Mouse (Mus musculus) neural tube, embryonic 12.5 days (tissue): Measurements from ENCODE around the gene Plce1. TPM values are rescaled to one million over a fixed set of nuclear protein-coding genes. Genes with fewer than 3 reads are reported as not detected.
"Not testable (repeated sequence)": the region's sequence is repeated elsewhere in the genome, so short reads cannot be mapped to it uniquely, and the experiment has no call there.

Experiments used
- ATAC-seq: fragments of 200-750 bp; cut with Nextera tagmentation; 2 replicates; pipeline ENCODE4 v1.8.0; 2017; ENCODE audit warnings: low read depth, mild to moderate bottlenecking, moderate TSS enrichment, moderate library complexity; ENCODE audit not compliant: low FRiP score
- H3K27ac ChIP-seq: fragments of 300-500 bp; sonication (generic); 2 replicates; pipeline ENCODE4 v1.5.1; 2016
- H3K27me3 ChIP-seq: fragments of 300-500 bp; sonication (generic); replicated peaks from 2 replicates; pipeline ENCODE4 v1.6.1; 2016; ENCODE audit warnings: mild to moderate bottlenecking
- H3K36me3 ChIP-seq: fragments of 300-500 bp; sonication (generic); 2 replicates; pipeline ENCODE4 v1.6.1; 2016; ENCODE audit warnings: mild to moderate bottlenecking
- H3K4me1 ChIP-seq: fragments of 300-500 bp; sonication (generic); 2 replicates; pipeline ENCODE4 v1.6.1; 2016
- H3K4me2 ChIP-seq: fragments of 300-500 bp; sonication (generic); replicated peaks from 2 replicates; pipeline ENCODE4 v1.6.1; 2016; ENCODE audit warnings: mild to moderate bottlenecking
- H3K4me3 ChIP-seq: fragments of 300-500 bp; sonication (generic); 2 replicates; pipeline ENCODE4 v1.5.1; 2016
- H3K9ac ChIP-seq: fragments of 300-500 bp; sonication (generic); 2 replicates; pipeline ENCODE4 v1.6.1; 2016; ENCODE audit warnings: mild to moderate bottlenecking
- H3K9me3 ChIP-seq: fragments of 300-500 bp; sonication (generic); 2 replicates; pipeline ENCODE4 v1.6.1; 2016; ENCODE audit warnings: mild to moderate bottlenecking
- WGBS: fragments of 180-500 bp; shearing (Covaris S2); methylation state at CpG from one replicate; pipeline ENCODE4 v1.1.7; 2016; 5-methylcytosine and 5-hydroxymethylcytosine counted together
- polyA plus RNA-seq: library from polyadenylated mRNA; unstranded; fragments of >200 nt; fragmentation: Nextera tagmentation; extraction: Ambion mirVana; gene quantifications from 2 replicates; pipeline ENCODE4 v1.2.1, GENCODE M21; 2016

The Plce1 gene
- polyA plus RNA-seq, 1 experiment from 2014 or later: 10.5 TPM

DNA sequence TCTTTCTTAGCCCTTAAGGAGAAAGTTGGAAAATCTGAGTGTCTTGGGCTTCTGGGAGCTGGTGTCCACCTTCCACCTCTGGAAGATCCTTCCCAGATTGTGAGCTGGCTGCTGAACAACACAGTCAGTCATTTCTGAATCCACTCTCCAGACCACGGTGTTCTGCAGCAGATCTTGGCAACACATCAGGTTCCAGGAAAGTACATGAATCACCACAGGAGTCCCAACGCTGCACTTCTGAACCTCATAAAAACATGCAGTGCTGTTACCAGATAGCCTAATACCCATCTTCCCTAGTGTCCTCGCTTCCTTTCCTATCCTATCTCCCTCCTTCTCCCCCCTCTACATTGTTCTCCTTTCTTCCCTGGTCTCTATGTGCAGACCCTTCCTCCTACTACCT is 74.5 kb downstream of the Plce1 start:
- Histone ChIP-seq H3K27ac (no peak overlapping the region), H3K4me2 (no peak overlapping the region), H3K4me3 (no peak overlapping the region), H3K9ac (no peak overlapping the region), H3K4me1 (no peaks in the 10 kb centered on the region), H3K9me3 (no peaks in the 10 kb centered on the region), H3K27me3 (no peaks in the 10 kb centered on the region), H3K36me3 (no peaks in the 10 kb centered on the region)
- ATAC-seq: no peak
- 73% methylated on average over 3 of the region's 3 CpGs for WGBS

DNA sequence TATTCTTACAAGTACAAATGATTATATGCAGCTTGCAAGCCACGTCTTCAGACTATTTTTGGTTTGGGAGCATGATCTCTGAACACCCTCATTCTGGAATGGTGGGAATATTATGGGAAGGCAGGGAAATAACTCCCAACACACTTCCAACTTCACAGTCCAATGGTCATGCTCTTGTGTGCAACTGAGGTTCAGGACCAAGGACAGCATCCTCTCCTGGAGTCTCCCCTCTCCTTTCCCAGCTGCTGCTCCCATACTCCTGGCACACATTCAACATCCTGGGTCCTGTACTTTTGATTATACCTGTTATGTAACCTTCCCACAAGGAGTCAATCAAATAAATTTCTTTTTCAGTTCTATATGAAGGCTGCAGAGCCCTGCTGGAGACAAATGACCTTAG is 77.9 kb downstream of the Plce1 start:
- Histone ChIP-seq H3K27ac (no peak overlapping the region), H3K9ac (no peak overlapping the region), H3K4me1 (no peaks in the 10 kb centered on the region), H3K4me2 (no peak overlapping the region), H3K9me3 (no peaks in the 10 kb centered on the region), H3K4me3 (no peak overlapping the region), H3K27me3 (no peaks in the 10 kb centered on the region), H3K36me3 (no peaks in the 10 kb centered on the region)
- ATAC-seq: no peak
- 90% methylated on average over 1 of the region's 1 CpGs for WGBS

DNA sequence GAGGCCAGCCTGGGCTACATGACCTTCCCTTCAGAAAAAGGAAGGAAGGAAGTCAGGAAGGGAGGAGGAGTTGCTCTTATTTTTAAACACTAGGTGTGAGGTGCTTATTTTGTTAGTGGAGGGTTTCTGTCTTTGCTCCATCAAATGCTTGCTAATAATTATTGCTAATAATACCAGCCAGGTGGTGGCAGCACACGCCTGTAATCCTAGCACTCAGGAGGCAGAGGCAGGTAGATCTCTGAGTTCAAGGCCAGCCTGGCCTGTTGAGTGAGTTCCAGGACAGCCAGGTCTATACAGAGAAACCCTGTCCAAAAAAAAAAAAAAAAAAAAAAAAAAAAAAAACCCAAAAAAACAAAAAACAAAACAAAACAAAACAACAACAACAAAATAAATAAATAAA is 81.0 kb downstream of the Plce1 start:
- H3K9ac ChIP-seq, H3K4me3 ChIP-seq, H3K27me3 ChIP-seq, H3K9me3 ChIP-seq, ATAC-seq, H3K4me2 ChIP-seq, H3K27ac ChIP-seq, H3K36me3 ChIP-seq: not testable (repeated sequence)
- 80% methylated on average over 1 of the region's 1 CpGs for WGBS
- H3K4me1 ChIP-seq: peaks cover 11% of the 10 kb centered on the region

DNA sequence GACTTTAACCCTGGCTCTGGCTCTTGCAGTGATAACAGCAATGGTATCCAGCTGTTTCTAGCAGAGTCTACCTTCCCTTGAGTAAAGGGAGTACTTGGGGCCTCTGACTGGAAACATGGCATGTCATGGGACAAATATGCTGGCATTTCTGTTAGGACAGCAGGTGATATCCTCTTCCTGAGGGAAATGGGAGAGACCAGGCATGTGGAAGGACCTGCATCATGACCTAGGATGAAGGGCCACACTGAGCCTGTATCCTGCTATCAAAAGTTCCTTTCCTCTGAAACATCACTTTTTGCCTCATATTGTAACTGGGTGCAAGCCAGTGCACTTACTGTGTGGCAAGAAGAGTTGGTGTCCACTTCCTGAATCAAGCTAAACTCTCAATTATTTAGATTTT is 85.2 kb downstream of the Plce1 start:
- ATAC-seq: no peak
- Histone ChIP-seq H3K4me3 (no peak overlapping the region), H3K27ac (no peak overlapping the region), H3K27me3 (no peaks in the 10 kb centered on the region), H3K9me3 (no peaks in the 10 kb centered on the region), H3K4me1 (peaks cover 13% of the 10 kb centered on the region), H3K9ac (no peak overlapping the region), H3K36me3 (no peaks in the 10 kb centered on the region), H3K4me2 (no peak overlapping the region)

DNA sequence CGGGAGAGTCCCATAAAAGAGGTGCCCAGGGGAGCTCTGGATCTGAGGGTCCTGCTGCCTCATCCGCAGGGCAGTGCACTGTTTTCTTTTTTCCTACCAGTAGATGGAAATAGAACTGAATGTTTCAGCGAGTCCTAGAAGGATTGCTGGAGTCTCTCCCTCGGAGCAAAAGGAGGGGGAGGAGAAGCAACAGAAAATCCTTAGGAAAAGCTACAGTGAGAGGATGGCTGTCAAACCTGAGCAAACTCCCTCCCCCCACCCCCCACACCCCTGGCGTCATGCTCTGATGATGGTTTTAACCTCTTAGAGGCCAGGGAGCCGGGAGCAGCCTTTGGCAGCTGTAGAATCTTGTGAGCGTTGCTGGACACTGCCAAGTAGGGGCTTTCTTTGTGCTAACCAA is 85.8 kb downstream of the Plce1 start:
- H3K27ac ChIP-seq: no peak overlapping the region
- H3K9ac ChIP-seq: no peak overlapping the region

DNA sequence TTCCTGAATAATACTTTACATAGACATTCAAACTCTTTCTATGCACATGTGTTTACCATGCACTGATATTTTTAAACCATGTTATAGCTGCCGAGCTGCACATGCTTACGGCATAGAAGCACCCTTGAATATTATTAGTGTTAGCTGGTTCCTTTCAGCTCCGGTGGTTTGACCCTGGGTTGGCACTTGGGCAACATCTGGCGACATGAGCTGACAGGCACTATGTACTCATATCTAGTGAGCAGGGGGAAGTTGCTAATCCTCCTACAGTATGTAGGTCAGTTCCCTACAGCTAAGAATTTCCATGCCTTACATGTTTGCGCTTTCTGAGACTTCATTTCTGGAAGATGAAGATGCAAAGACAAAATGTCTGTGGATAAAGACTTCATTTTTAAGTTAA is 86.4 kb downstream of the Plce1 start:
- no peak overlapping the region for H3K27ac ChIP-seq
- H3K9me3 ChIP-seq: no peaks in the 10 kb centered on the region
- H3K4me2 ChIP-seq: no peak overlapping the region
- H3K36me3 ChIP-seq: no peaks in the 10 kb centered on the region
- H3K9ac ChIP-seq: no peak overlapping the region
- H3K4me1 ChIP-seq: peaks cover 13% of the 10 kb centered on the region
- H3K27me3 ChIP-seq: no peaks in the 10 kb centered on the region
- no peak for ATAC-seq
- WGBS: 75% methylated on average over 5 of the region's 5 CpGs
- H3K4me3 ChIP-seq: no peak overlapping the region

More for the DNA sequence above, 85.8 kb downstream of the Plce1 start:
- no peak for ATAC-seq
- H3K36me3 ChIP-seq: no peaks in the 10 kb centered on the region
- peaks cover 13% of the 10 kb centered on the region for H3K4me1 ChIP-seq
- H3K27me3 ChIP-seq: no peaks in the 10 kb centered on the region
- peak overlapping the region; percentile 14; the same call in 1 of the 2 replicates for H3K4me2 ChIP-seq
- 14% methylated on average over 7 of the region's 7 CpGs for WGBS
- no peak overlapping the region for H3K4me3 ChIP-seq
- no peaks in the 10 kb centered on the region for H3K9me3 ChIP-seq

DNA sequence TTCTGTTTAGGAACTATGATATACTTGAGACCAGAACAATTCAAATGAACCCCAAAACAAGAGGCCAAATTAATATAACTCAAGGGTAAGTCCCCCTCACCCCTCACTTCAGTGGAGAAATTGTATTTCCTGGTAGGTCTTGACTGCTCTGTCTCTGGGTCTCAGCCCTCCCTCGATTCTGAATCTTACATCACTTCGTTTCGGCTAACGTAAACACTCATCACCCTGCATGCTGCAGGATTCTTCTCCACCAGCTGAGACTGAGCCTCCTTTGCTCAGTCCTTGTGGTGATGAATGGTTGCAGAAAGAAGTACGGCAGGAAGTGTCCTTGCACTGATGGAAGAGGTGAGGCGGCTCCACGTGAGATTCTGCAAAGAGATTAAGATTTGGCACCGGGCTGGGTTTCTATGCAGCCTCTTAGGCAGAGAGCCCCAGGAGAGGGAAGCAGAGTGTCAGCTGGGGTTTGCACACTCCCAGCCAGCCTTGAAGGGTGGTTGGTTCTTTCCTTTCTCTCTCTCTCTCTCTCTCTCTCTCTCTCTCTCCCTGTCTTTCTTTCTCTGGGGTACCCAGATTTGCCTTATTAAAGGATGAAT is 97.7 kb downstream of the Plce1 start:
- no peak overlapping the region for H3K4me3 ChIP-seq
- no peak for ATAC-seq
- H3K36me3 ChIP-seq: no peaks in the 10 kb centered on the region
- no peak overlapping the region for H3K4me2 ChIP-seq
- WGBS: 59% methylated on average over 8 of the region's 8 CpGs
- no peaks in the 10 kb centered on the region for H3K9me3 ChIP-seq
- no peaks in the 10 kb centered on the region for H3K27me3 ChIP-seq
- H3K9ac ChIP-seq: no peak overlapping the region
- no peaks in the 10 kb centered on the region for H3K4me1 ChIP-seq
- H3K27ac ChIP-seq: no peak overlapping the region

DNA sequence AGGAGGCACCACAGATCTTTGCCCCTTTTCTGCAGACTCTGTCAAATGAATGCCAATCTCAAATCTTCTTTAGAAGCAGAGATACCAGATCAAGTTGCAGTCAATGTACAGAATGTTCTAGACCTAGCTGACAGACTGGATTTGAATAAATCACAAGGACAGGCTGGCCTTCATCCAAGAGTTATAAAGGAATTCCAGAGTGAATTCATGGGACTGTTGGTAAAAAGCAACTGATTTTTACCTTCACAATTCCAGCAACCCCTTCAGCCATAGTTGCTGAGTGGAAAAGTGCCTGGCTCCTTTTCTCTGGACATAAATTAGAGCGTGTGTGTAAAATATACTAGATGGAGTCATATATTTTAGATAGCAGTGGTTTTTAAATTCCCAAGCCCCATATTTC is 102.0 kb downstream of the Plce1 start:
- Histone ChIP-seq H3K4me1 (peaks cover 4% of the 10 kb centered on the region; the same call in 1 of the 2 replicates), H3K9me3 (no peaks in the 10 kb centered on the region), H3K36me3 (no peaks in the 10 kb centered on the region), H3K9ac (no peak overlapping the region), H3K27me3 (no peaks in the 10 kb centered on the region), H3K27ac (no peak overlapping the region), H3K4me3 (no peak overlapping the region), H3K4me2 (no peak overlapping the region)
- no peak for ATAC-seq
- 97% methylated on average over 1 of the region's 1 CpGs for WGBS

DNA sequence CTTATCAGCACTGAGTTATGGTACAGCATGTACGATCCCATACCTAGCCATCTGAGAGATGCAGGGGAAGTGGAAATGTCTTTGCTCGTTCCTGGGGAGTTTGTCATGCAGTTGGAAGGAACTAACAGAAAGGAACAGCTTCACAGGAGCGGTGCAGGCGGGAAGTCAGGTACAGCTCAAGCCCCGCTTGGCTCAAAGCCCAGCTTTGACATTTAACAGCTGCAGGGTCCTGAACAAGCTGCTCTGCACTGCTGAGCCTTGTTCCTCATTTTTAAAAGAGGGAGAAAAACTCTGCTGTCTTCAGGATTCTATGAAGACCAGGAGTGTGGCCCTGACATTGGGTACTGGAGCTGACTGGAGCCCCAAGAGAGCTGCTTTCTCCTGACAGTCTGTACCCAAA is 106.7 kb downstream of the Plce1 start:
- Histone ChIP-seq H3K9ac (no peak overlapping the region), H3K4me3 (no peak overlapping the region), H3K4me1 (peaks cover 4% of the 10 kb centered on the region; the same call in 1 of the 2 replicates), H3K9me3 (no peaks in the 10 kb centered on the region), H3K27me3 (no peaks in the 10 kb centered on the region), H3K36me3 (no peaks in the 10 kb centered on the region), H3K27ac (no peak overlapping the region), H3K4me2 (no peak overlapping the region)
- no peak for ATAC-seq
- 81% methylated on average over 5 of the region's 5 CpGs for WGBS

DNA sequence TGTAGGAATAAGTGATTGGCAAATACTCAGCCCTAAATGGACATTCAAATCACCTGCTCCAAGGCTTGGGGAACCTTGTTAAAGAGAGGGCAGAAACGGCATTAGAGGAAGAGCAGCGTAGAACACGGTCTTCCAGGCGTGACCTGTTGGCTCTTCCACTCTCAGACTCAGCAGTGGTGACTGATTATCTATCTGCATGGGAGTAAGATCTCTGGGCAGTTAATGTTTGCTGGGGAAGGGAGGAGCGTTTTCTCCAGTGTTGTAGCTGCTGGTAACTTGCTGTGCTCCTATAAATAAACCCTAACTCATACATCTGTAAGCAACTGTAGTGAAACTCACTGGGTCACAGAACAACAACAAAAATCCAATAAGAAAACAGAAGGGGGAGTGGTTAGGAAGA is 108.6 kb downstream of the Plce1 start:
- peaks cover 4% of the 10 kb centered on the region; the same call in 1 of the 2 replicates for H3K4me1 ChIP-seq
- H3K27ac ChIP-seq: no peak overlapping the region
- H3K36me3 ChIP-seq: no peaks in the 10 kb centered on the region
- ATAC-seq: no peak
- no peak overlapping the region for H3K4me2 ChIP-seq
- H3K4me3 ChIP-seq: no peak overlapping the region
- H3K9me3 ChIP-seq: no peaks in the 10 kb centered on the region
- H3K27me3 ChIP-seq: no peaks in the 10 kb centered on the region
- no peak overlapping the region for H3K9ac ChIP-seq
- 90% methylated on average over 5 of the region's 5 CpGs for WGBS

DNA sequence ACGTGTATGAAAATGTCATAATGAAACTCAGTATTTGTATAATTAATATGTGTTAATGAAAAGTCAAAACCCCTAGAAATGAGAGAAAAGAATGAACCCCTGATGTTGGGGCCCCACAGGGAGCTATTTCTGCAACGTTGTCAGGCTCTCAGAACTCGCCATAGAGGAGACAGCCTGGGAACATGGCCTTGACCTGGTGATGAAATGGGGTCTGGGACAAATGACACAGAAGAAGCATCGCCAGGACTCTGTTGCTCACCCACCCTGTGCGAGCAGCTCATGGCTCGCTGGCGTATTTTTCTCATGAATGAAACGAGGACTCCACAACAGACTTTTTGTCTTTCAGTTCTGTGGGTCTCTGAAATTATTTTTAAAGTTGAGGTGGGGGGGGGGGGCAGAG is 109.0 kb downstream of the Plce1 start:
- Histone ChIP-seq H3K4me3 (no peak overlapping the region), H3K9ac (no peak overlapping the region), H3K4me2 (no peak overlapping the region), H3K27ac (no peak overlapping the region), H3K36me3 (no peaks in the 10 kb centered on the region), H3K4me1 (peaks cover 4% of the 10 kb centered on the region; the same call in 1 of the 2 replicates), H3K27me3 (no peaks in the 10 kb centered on the region), H3K9me3 (no peaks in the 10 kb centered on the region)
- no peak for ATAC-seq
- 90% methylated on average over 8 of the region's 8 CpGs for WGBS

DNA sequence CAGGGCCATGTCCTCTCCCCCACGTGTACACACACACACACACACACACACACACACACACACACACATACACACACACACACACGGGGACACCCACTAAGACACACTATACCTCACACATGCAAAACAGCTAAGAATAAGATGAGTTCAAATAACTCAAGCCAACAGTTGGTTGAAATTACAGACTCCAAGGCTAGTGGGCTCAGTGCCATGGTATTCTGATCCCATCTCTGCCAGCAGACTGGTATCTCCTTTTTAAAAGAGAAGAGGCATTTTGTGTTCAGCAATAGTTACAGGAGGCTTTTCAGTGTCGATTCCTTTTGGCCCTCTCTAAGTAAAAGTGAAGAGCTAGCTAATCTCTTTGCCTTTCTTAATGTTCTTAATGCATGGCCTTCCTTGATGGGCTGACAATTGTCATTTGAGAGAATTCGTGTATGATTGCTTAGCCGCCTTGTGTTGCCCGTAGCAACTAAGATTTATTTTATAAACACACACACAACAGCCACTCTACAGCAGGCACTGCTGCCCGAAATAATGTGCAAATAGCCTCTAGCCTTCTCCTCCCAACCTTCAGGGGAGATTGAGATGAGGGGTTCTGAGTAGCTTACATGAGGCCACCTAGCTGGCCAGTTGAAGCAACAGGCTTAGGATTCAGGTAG is 111.8 kb downstream of the Plce1 start:
- 91% methylated on average over 7 of the region's 7 CpGs for WGBS
- no peaks in the 10 kb centered on the region for H3K4me1 ChIP-seq
- no peak overlapping the region for H3K4me2 ChIP-seq
- H3K36me3 ChIP-seq: no peaks in the 10 kb centered on the region
- H3K9me3 ChIP-seq: no peaks in the 10 kb centered on the region
- no peak for ATAC-seq
- H3K27me3 ChIP-seq: no peaks in the 10 kb centered on the region
- H3K4me3 ChIP-seq: no peak overlapping the region
- no peak overlapping the region for H3K9ac ChIP-seq
- H3K27ac ChIP-seq: no peak overlapping the region
